Comparison of ENCODE assay signal across 11 mouse cellular contexts in genomic region chr1:34123334-34123733, GRCm38 (mm10).
DNase-seq lines count a peak whose midpoint lies in the region; ATAC-seq and TF ChIP-seq lines count a peak whose summit lies in the region.
"Had no signal": no experiment of that assay in that cellular context is flagged by ENCODE, and none has a peak within 500 bp of the region (broad histone marks: within the 10 kb centered on the region; RNA-seq: fewer than 3 reads in every experiment).

No protein-coding gene starts in this region.

- peaks cover 70% of the 10 kb centered on the region for H3K4me1 ChIP-seq in heart, embryonic 12.5 days (replicated peaks)
- H3K4me1 ChIP-seq in intestine, postnatal 0 days (replicated peaks; ENCODE audit: control insufficient read depth, insufficient read depth, low read length), result 0 out of 2 replicates have a peak, but pooled peaks cover 7% of the 10 kb centered on the region
- no peaks in the 10 kb centered on the region; the same call in none of the 2 replicates for H3K4me1 ChIP-seq in liver, embryonic 16.5 days (ENCODE audit: control insufficient read depth, low read depth, low read length)
- H3K4me1 ChIP-seq in forebrain, embryonic 12.5 days, result peaks cover 3% of the 10 kb centered on the region

- H3K36me3 ChIP-seq in heart, embryonic 12.5 days, result no peaks in the 10 kb centered on the region
- H3K36me3 ChIP-seq in intestine, postnatal 0 days (ENCODE audit: control insufficient read depth, insufficient read depth), result no peaks in the 10 kb centered on the region
- H3K36me3 ChIP-seq in liver, embryonic 16.5 days (ENCODE audit: control insufficient read depth, insufficient read depth), result no peaks in the 10 kb centered on the region
- no peaks in the 10 kb centered on the region for H3K36me3 ChIP-seq in forebrain, embryonic 12.5 days (replicated peaks)
- H3K36me3 ChIP-seq: embryonic facial prominence, embryonic 10.5 days; hindbrain, embryonic 15.5 days had no signal

- TF ChIP-seq CTCF in intestine, postnatal 0 days (IDR thresholded peaks at IDR 0.05; ENCODE audit: low read depth), result no peak

- no peak overlapping the region for H3K4me3 ChIP-seq in heart, embryonic 12.5 days
- peak overlapping the region; percentile 9; the same call in 1 of the 2 replicates for H3K4me3 ChIP-seq in intestine, postnatal 0 days (ENCODE audit: low read depth, low read length)
- H3K4me3 ChIP-seq in liver, embryonic 16.5 days (ENCODE audit: low read depth, low read length), result peak overlapping the region; percentile 28; the same call in 1 of the 2 replicates
- H3K4me3 ChIP-seq in forebrain, embryonic 12.5 days (replicated peaks), result no peak overlapping the region
- H3K4me3 ChIP-seq: embryonic facial prominence, embryonic 10.5 days; hindbrain, embryonic 15.5 days had no signal

- 67% methylated on average over 5 of the region's 5 CpGs for WGBS in heart, embryonic 12.5 days
- WGBS in intestine, postnatal 0 days, result 27% methylated on average over 5 of the region's 5 CpGs
- 58% methylated on average over 5 of the region's 5 CpGs for whole genome bisulfite sequencing in liver, embryonic 16.5 days (ENCODE audit: insufficient replicate concordance)
- 87% methylated on average over 5 of the region's 5 CpGs for WGBS in forebrain, embryonic 12.5 days

- intact Hi-C loops in heart, postnatal 25 days (cut with DNase I), result no loop called here

- ATAC-seq in heart, embryonic 12.5 days (ENCODE audit: insufficient number of reproducible peaks, low FRiP score), result no peak
- ATAC-seq in intestine, postnatal 0 days, result no peak
- peak; percentile 54; the same call in 1 of the 2 replicates for ATAC-seq in liver, embryonic 16.5 days (ENCODE audit: low read depth)
- ATAC-seq in forebrain, embryonic 12.5 days (ENCODE audit: low FRiP score), result no peak

- H3K9ac ChIP-seq in heart, embryonic 12.5 days, result no peak overlapping the region
- no peak overlapping the region for H3K9ac ChIP-seq in intestine, postnatal 0 days (ENCODE audit: low read depth, low read length)
- no peak overlapping the region for H3K9ac ChIP-seq in liver, embryonic 16.5 days (ENCODE audit: low read depth, low read length)
- no peak overlapping the region for H3K9ac ChIP-seq in forebrain, embryonic 12.5 days
- H3K9ac ChIP-seq: hindbrain, embryonic 15.5 days had no signal

- DNase-seq in heart, postnatal 25 days (ENCODE audit: low spot score), result no peak
- peak; percentile 51 for DNase-seq in adrenal gland, postnatal 14 days
- no peak for DNase-seq in left cerebral cortex, adult 9 months (ENCODE audit: low spot score in 2 of 2)
- DNase-seq in natural killer cell, adult 2 months (ENCODE audit: low spot score in 2 of 2), result no peak
- DNase-seq: cerebellum, adult 11 months had no signal

- no peak overlapping the region for H3K4me2 ChIP-seq in heart, embryonic 12.5 days
- peak overlapping the region; percentile 69 for H3K4me2 ChIP-seq in intestine, postnatal 0 days (replicated peaks; ENCODE audit: low read depth)
- peak overlapping the region; percentile 46 for H3K4me2 ChIP-seq in liver, embryonic 16.5 days (ENCODE audit: low read depth, low read length)
- no peak overlapping the region for H3K4me2 ChIP-seq in forebrain, embryonic 12.5 days
- H3K4me2 ChIP-seq: hindbrain, embryonic 15.5 days had no signal

- no peaks in the 10 kb centered on the region for H3K9me3 ChIP-seq in heart, embryonic 12.5 days (replicated peaks)
- H3K9me3 ChIP-seq in intestine, postnatal 0 days (ENCODE audit: control insufficient read depth), result no peaks in the 10 kb centered on the region
- no peaks in the 10 kb centered on the region for H3K9me3 ChIP-seq in liver, embryonic 16.5 days (replicated peaks; ENCODE audit: control insufficient read depth, low read length)
- H3K9me3 ChIP-seq in forebrain, embryonic 12.5 days, result no peaks in the 10 kb centered on the region
- H3K9me3 ChIP-seq: embryonic facial prominence, embryonic 10.5 days; hindbrain, embryonic 15.5 days had no signal

- peak overlapping the region; percentile 73 for H3K27ac ChIP-seq in heart, embryonic 12.5 days (ENCODE audit: poor library complexity, severe bottlenecking)
- H3K27ac ChIP-seq in intestine, postnatal 0 days (ENCODE audit: low read depth, low read length), result peak overlapping the region; percentile 67
- peak overlapping the region; percentile 33; the same call in 1 of the 2 replicates for H3K27ac ChIP-seq in liver, embryonic 16.5 days (ENCODE audit: low read length)
- no peak overlapping the region for H3K27ac ChIP-seq in forebrain, embryonic 12.5 days
- H3K27ac ChIP-seq: embryonic facial prominence, embryonic 10.5 days; hindbrain, embryonic 15.5 days had no signal

- no peaks in the 10 kb centered on the region for H3K27me3 ChIP-seq in heart, embryonic 12.5 days (replicated peaks)
- no peaks in the 10 kb centered on the region for H3K27me3 ChIP-seq in intestine, postnatal 0 days (replicated peaks; ENCODE audit: control insufficient read depth, insufficient read depth, low read length)
- no peaks in the 10 kb centered on the region for H3K27me3 ChIP-seq in liver, embryonic 16.5 days (ENCODE audit: control insufficient read depth, insufficient read depth, low read depth, low read length)
- H3K27me3 ChIP-seq in forebrain, embryonic 12.5 days, result no peaks in the 10 kb centered on the region
- H3K27me3 ChIP-seq: hindbrain, embryonic 15.5 days had no signal

Comparison
In these comparisons a context has a peak if more than half of its experiments do, and no peak if none do; other contexts are left out.
1. H3K4me2 ChIP-seq: peak in intestine, postnatal 0 days (single experiment) and liver, embryonic 16.5 days (single experiment); none in heart, embryonic 12.5 days (single experiment) and forebrain, embryonic 12.5 days (single experiment).
2. H3K4me3 ChIP-seq: peak in intestine, postnatal 0 days (single experiment) and liver, embryonic 16.5 days (single experiment); none in heart, embryonic 12.5 days (single experiment) and forebrain, embryonic 12.5 days (single experiment).